Mouse (Mus musculus) ovary, postnatal 36 days (tissue): ENCODE measurements around the gene Smpdl3b.
"Not testable (repeated sequence)": the region's sequence is repeated elsewhere in the genome, so short reads cannot be mapped to it uniquely, and the experiment has no call there.

ENCODE experiments used
- DNase-seq: peaks from one replicate; pipeline ENCODE4 v3.0.0; 2022; ENCODE audit warnings: low spot score, mixed read lengths

The Smpdl3b gene

GRCm38 (mm10) chr4:132778562-132779201 is 21.6 kb upstream of the Smpdl3b start:
- no peak for DNase-seq

- DNase-seq, result peak; percentile 74
Measured at GRCm38 (mm10) chr4:132776764-132777163, 19.7 kb upstream of the Smpdl3b start.

GRCm38 (mm10) chr4:132774905-132775304 is 17.9 kb upstream of the Smpdl3b start:
- no peak for DNase-seq

GRCm38 (mm10) chr4:132771776-132772175 is 14.7 kb upstream of the Smpdl3b start:
- DNase-seq, result no peak

DNA sequence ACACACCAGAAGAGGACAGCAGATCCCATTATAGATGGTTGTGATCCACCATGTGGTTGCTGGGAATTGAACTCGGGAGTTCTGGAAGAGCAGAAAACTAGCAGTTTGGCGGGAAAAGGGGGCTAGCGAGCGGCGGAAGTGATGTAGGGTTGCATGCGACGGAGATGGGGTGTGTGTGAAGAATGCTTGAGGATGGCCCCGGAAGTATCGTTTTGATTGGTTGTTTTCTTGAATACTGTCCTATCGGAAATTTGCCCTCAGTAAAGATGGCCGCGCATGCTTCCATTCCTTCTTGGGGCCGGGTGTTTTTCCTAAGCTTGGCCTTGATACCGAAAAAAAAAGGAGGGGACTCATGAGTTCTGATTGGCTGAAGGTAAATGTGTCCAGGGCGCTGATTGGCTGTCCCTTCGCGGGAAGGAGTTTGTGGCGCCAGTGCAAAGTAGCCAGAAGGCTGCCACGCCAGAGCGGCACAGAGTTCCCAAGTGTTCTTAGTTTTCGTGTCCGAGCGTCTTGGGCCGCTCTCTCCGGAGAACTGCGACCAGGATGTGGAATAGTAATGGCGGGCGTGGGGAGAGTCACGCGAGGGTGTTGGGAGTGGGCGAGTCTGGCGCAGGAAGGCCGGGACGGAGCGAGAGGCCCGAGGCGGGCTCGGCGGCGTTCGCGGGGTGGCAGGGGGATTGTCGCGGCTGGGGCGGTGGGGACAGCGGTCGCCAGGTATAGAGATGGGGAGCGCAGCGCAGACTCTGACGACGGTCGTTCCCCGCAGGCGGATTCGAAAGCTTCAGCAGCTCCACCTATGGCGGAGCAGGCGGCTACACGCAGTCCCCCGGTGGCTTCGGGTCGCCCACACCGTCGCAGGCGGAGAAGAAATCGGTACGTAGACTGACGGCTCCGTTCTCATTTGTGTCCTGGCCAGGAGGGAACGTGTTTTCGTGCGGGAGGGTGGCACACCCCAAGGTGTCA is 11.1 kb upstream of the Smpdl3b start, which contains the start of gene Rpa2:
Rpa2 (plus strand) TSS at position 419 of the 963 bp plus-strand sequence.
- DNase-seq, result peak; percentile 94

DNA sequence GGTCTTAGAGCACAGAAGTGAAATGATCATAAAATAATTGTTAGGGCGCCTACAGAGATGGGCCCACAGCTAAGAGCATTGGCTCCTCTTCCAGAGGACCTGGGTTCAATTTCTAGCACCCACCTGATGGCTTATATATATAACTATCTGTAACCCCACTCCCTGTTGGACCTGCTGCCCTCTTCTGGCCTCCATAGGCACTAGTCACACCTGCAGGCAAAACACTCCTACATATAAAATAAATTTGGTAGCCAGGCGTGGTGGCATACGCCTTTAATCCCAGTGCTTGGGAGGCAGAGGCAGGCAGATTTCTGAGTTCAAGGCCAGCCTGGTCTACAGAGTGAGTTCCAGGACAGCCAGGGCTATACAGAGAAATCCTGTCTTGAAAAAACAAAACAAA is 6.1 kb upstream of the Smpdl3b start:
- not testable (repeated sequence) for DNase-seq

DNA sequence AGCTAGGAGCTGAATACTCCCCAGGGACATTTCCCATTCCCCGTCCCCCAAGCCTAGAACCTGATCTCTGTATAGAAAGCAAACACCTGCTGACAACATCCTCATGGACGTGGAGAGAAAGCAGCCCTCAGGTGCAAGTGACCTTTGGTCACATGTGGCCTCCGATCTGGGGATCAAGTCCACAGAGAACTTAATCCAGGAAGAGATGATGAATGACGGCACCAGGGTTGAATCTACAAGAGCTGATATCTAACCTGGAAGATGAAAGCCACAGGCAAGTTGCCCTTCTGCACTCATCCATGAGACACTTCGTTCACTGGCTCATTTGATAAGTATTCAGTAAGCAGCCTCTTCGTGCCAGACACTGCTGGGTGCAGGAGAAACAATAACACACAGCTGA is 5.5 kb upstream of the Smpdl3b start:
- no peak for DNase-seq

DNA sequence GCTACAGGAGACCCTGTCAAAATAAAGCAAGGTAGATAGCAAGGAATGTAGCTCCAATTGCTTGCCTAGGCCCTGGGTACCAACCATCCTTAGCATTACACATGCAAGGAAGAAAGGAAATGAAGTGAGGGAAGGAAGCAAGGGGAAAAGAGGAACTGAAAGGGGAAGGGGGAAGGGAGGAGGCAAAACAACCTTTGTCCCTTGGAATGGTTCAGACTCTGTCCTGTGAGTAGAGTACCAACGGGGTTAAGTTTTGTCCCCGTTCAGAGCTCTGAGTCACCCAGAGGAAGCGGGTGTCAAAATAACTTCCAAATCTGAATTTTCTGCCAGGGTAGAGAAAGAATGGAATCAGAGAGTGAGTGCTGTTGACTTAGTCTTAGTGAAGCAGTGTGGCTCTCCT is 3.2 kb upstream of the Smpdl3b start:
- DNase-seq, result no peak

DNA sequence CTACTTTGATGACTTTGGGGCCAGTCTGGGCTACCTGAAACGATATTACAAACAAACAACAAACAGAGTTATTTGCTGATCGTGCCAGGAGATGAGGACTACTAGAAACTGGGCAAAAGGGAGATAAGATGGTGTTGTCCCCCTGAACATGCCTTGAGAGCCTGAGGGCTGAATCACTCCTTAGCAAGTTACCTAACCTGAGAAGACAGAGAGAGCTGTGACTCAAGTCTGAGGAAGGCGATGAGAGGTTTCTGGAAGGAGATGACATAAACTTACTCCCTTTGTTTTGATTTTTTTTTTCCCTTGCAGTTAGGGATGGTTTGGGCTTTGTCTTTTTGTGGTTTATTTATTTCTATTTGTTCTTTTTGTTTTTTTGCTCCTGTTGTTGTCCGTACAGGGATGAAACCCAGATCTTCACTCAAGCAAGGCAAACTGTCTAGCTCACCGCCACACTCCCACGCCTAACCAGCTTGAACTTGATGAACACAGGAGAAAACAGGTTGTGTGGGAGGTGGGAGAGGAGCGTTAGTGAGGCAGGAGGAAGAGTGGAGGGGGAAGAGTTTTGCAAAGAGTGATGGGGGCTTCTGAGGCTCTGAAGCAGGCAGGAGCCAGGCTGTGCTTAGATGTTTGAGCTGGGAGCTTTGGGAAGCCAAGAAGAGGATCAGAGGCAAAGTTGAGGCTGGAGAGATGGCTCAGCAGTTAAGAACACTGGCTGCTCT is 740 bp upstream of the Smpdl3b start:
- DNase-seq, result no peak

- no peak for DNase-seq
Measured at GRCm38 (mm10) chr4:132752992-132753391, 4.1 kb downstream of the Smpdl3b start.

DNA sequence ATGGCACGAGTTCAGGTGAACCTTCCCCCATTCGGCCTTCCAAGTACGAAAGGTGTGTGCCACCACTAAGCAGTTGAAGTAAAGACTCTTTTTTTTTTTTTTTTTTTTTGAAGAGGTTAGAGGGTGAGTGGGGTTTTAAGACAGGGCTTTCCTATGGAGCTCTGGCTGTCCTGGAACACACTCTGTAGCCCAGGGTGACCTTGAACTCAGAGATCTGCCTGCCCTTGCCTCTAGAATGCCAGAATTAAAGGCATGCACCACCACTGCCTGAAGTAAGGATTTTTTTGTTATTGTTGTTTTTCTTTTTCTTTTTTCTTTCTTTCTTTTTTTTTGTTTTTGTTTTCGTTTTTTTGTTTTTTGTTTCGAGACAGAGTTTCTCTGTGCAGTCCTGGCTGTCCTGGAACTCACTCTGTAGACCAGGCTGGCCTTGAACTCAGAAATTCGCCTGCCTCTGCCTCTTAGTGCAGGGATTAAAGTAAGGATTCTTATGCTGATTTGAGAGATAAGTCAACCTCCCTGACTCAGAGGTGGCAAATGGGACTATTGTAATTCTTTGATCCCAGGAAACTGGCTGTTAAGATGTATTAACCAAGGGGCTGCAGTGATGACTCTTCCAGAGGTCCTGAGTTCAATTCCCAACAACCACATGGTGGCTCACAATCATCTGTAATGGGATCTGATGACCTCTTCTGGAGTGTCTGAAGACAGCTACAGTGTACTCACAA is 7.6 kb downstream of the Smpdl3b start:
- no peak for DNase-seq

GRCm38 (mm10) chr4:132748778-132749177 is 8.3 kb downstream of the Smpdl3b start:
- DNase-seq, result no peak

DNA sequence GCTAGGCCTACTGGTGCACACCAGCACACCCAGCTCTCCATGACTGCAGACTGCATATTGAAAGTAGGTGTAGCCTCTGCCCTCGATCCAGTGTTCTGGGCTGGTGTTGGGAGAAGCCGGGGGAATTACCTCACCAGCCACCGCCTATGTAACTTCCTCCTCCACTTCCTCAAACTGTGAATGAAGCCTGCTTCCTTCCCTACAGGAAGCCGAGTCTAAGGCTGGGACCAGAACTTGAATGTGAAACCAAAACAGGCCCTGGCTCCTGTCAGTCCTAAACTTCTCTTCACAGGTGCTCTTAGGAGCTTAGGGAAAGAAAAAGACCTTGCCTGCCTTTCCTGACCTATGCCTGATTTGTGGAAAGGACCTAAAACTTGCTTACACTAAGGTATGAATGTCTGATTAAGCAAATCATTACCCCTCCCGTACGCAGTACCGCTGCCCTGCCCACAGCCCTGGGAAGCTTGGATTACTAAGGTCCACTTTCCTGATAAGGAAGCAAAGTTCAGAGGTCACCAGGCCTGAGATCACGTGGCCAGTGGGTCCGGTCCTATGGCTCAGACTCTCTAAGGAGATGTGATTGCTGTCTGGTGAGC is 9.3 kb downstream of the Smpdl3b start:
- no peak for DNase-seq

DNA sequence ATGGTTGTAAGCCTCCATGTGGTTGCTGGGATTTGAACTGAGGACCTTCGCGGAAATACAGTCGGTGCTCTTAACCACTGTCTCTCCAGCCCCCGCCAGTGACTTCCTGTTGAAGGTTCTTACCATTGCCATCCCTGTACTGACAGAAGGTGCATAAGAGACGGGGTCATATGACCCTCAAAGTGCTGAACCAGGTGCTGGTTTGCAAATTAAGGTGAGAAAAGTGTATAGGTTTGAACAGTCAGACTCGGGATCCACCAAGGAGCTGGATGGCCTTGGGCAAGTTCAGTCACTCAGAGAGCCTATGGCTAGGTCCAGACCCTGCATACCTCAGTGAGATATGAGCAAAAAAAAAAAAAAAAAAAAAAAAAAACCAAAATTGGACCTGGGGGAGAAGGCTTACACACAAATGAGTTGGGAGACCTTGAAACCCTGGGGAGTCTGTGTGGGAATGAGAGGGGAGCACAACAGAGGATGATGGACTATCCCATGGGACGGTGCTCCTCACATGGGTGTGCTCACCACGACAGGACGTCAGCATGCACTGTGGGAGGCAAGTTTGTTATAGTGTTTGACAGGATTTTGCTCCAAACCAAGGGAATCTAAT is 10.0 kb downstream of the Smpdl3b start:
- no peak for DNase-seq

DNA sequence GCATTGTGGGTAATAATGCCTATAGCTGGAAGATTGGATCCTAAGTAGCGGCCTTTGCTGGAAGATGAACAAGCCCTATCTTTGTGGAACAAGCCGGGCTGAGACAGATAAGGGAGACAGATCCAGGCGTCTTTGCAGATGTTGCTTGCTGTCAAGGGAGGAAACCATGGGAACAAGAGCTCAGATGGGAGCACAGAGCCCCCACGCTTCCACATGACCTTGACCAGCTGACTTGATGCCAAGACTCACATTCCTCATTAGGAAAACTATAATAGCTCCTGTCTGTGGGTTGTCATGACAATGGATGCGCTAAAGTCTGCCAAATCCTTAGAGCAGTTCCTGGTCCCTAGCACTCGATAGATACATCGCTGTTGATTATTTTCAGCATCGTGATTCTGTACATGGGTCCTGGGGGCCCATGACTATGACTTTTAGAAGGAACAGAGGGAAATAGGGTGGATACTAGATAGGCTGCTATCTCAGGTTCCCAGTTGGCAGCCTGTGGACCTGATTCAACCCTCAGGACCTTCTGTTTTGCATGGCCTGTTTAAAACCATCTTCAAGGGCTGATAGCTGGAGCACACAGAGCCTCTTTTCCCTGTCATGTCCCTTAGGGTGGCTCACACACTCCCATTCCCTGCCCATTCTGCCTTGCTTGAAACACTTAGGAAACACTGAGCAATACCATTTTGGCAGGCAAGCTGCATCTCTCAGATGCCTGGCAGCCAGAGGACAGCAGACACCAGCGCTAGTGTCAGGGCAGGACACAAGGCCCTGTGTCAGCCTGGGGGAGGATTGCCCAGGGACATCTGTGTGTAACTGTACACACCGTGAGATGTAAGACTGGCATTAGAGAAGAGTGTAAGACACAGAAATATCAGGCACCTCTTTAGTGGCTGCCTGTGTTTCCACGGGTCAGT is 12.8 kb downstream of the Smpdl3b start:
- peak; percentile 59 for DNase-seq

DNA sequence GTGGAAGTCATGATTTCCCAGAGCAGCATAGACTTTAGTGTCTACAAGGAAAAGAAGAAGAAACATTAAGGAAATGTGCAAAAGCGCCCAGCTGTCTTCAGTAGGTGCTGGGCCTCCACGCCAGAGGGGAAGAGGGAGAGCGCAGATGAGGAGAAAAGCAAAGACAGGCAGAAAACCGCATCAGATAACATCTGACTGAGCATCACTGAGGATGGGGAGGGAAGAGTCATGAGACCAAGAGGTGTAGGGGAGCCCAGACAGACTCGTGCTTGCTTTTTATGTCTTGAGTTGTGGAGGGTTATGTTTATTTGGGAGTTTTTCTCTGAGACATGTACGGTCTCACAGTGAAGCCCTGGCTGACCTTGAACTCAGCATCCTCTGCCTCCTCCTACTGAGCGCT is 15.6 kb downstream of the Smpdl3b start:
- no peak for DNase-seq

GRCm38 (mm10) chr4:132737154-132737553 is 19.9 kb downstream of the Smpdl3b start:
- not testable (repeated sequence) for DNase-seq

GRCm38 (mm10) chr4:132735894-132736293 is 21.2 kb downstream of the Smpdl3b start:
- no peak for DNase-seq

DNA sequence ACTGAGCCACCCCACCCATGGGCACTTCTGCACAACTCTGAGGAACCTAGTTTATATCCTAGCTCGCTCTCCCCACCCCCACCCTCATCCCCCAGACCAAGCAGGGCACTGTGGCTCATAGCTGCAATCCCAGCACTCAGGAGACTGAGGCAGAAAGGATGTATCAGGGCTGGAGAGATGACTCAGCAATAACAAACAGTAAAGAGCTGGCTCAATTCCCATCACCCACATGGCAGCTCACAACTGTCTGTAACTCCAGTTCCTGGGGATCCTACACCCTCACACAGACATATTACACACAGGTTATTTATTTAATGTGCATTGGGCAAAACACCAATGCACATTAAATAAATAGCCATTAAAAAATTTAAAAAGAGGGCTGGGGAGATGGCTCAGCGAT is 21.7 kb downstream of the Smpdl3b start:
- DNase-seq, result no peak

- no peak for DNase-seq
Measured at GRCm38 (mm10) chr4:132734766-132735165, 22.3 kb downstream of the Smpdl3b start.
